Mouse (Mus musculus): ENCODE measurements around the gene Hist1h2ak.
A peak's percentile ranks its signal among the peaks of the same experiment; 100 is the strongest.
"Not testable (repeated sequence)": the region's sequence is repeated elsewhere in the genome, so short reads cannot be mapped to it uniquely, and the experiment has no call there.

The Hist1h2ak gene

DNA sequence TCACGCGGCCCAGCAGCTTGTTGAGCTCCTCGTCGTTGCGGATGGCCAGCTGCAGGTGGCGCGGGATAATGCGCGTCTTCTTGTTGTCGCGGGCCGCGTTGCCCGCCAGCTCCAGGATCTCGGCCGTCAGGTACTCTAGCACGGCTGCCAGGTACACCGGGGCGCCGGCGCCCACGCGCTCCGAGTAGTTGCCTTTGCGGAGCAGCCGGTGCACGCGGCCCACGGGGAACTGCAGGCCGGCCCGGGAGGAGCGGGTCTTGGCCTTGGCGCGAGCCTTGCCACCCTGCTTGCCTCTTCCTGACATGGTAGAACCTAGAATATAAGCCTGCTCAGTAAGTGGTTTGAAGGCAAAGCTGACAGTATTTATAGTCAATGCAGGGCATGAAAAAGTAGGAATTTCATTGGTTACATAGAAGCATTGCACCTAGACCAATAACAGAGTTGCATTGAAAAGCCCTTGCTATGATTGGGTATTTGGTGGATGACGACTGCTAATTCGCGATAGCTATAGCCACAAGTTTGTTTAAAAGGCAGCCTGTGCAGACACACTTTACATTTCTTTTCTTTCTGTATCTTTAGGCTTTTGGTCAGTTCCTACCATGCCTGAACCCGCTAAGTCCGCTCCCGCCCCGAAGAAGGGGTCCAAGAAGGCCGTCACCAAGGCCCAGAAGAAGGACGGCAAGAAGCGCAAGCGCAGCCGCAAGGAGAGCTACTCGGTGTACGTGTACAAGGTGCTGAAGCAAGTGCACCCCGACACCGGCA lies at the start of gene Hist1h2ak, which contains the start of gene Hist1h2bn:
Gene Hist1h2ak, minus strand, starts transcription at position 304 of the 762 bp plus-strand sequence.
Gene Hist1h2bn, plus strand, starts transcription at position 600 of the 762 bp plus-strand sequence.
- peak; percentile 45 to 46 for DNase-seq

DNA sequence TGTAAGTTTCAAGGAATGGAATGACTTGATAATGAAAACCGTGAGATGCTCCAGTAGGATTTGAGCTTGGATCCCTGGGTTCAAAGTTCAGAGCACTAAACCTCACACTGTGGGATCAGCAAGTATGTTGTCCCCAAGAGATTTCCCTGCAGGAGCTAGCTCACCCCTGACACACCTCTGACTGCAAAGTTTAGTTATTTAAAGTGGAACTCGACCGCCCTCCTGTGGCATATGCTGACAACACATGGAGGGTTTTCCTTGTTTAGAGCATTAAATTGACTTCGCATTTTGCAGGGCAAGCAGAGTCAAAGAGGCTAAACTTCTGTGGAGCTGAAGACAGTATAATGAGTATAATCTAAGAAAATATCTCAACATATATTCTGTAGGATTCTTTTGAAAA lies 49.4 kb upstream of the Hist1h2ak start:
- DNase-seq: not testable (repeated sequence)

DNA sequence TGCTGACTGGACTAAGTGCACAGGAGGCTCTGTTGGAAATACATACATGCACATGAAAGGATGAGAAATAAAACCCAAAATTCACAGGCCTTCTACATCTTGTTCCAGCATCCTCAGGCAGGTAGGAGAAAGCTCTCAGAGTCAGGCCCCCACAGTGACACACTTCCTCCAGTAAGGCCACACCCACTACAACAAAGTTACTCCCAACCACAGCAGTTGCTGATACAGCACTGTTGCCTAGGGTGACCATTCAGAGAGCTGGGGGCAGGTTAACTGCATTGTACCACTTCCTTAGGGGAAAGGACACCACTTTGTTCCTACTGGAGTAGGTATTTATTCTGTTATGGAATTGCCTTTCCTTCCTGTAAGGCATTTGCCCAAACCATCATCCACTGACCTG lies 43.5 kb upstream of the Hist1h2ak start:
- not testable (repeated sequence) for DNase-seq

DNA sequence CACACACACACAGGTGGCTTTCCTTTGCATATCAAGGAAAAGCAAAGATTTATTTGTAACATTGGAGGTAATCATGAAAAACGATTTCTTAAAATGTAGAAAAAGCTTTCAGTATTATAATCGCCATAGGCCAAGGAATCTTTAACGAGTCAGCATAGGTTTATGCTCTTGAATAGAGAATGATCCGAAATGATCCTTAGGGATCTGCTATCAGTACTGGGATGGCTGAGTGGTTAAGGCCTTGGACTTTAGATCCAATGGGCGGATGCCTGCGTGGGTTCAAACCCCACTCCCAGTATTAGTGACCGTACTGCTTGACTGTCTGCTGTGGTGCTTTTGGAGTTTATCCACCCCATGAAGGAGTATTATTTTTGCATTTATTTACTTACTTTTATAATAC lies 42.0 kb upstream of the Hist1h2ak start:
- DNase-seq: no peak

DNA sequence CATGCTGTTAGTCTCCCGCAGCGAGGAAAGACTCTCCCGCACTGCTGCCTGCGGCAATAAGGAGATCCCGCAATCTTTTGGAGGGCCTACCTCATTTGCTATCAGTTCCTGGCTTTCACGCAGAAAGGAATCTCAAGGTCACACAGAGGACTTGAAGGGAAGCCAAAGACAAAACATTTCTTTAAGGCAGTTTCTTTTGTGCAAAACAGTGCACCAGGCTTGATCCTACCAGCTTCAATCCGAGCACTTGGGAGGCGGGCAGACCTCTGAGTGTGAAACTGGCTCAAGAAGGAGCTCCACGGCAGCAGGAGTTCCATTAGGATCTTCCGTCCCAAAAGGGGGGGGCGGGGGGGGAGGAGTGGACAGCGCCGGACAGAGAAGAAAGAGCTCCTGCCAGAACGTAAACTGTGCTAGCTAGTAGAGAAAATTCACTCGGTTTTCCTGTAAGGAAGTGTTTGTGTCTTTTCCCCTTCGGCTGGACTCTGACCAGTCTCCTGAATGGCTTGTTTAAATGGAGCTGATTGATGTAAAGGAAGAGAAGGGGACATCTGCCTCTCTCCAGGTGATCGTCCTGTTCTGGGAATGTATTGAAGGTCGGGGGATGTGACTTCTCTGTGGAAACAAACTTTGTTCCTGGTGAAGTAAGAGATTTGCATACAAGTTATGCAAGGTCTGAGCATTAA lies 37.1 kb upstream of the Hist1h2ak start:
- no peak for DNase-seq

DNA sequence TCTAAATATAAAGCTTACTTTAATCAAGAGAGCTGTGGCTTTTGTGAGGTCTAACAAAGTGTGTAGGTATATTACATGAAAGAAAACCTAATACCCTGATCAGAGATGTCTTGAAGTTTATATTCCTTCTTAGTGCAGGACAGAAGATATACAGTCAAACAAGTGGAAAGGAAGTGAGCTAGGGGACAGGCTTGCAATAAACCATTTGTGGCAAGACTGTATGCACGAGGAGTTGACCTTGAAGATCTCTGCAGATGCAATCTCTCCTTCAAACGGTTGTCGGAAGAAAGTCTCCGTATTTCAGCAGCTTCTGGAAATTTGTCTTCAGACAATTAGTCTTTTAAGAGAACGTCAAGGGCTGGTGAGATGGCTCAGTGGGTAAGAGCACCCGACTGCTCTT lies 36.3 kb upstream of the Hist1h2ak start:
- no peak for DNase-seq

DNA sequence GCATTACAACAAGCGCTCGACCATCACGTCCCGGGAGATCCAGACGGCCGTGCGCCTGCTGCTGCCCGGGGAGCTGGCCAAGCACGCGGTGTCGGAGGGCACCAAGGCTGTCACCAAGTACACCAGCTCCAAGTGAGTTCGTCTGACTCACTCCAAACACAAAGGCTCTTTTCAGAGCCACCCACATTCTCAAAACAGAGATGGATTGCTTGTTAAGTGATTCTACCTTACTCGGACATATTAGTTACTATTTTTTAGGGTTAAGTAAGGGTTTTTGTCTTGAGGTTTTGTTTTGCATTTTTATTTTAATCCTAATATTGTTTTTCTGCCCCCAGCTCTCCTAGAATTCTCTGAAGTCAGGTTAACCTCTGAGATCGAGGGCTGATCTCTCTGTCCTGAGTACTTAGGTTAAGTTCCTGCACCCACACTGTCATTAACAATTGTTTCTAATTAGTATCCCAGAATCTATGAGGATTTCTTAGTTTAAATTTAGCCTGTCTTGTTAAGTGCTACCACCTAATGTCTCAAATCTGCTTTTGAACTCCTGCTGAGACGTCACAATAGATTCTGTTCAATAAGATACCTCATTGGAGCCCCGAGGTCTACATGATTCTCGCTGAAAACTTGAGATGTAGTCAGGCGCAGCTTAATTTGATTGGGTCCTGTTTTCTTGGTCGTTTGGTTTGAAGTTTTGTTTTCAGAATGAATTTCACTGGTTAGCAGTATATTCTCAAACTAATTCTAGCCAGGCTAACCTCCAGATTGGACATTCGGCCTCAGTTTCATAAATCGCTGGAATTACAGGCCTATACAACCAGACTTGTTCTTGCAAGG lies 34.4 kb upstream of the Hist1h2ak start:
- DNase-seq: no peak

DNA sequence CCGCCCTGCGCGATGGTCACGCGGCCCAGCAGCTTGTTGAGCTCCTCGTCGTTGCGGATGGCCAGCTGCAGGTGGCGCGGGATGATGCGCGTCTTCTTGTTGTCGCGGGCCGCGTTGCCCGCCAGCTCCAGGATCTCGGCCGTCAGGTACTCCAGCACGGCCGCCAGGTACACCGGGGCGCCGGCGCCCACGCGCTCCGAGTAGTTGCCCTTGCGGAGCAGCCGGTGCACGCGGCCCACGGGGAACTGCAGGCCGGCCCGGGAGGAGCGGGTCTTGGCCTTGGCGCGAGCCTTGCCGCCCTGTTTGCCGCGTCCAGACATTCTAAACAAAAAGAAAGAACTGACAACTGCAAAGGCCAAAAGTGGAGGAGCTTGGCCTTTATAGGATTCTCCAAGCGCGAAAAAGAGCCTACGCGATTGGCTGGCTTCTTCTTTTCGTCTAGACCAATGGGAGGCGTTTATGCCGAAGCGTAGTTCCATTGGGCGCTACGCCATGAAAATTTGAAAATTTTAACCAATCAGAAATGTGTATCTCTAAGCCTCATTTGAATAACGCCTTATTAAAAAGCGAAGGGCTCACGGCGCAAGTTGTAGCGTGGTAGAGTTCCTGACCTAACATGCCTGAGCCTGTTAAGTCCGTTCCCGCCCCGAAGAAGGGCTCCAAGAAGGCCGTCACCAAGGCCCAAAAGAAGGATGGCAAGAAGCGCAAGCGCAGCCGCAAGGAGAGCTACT lies 33.4 kb upstream of the Hist1h2ak start, which contains the start of the genes Hist1h2an and Hist1h2bp:
Gene Hist1h2an, minus strand, starts transcription at position 320 of the 731 bp plus-strand sequence.
Gene Hist1h2bp, plus strand, starts transcription at position 563 of the 731 bp plus-strand sequence.
- peak; percentile 64 to 65 for DNase-seq

DNA sequence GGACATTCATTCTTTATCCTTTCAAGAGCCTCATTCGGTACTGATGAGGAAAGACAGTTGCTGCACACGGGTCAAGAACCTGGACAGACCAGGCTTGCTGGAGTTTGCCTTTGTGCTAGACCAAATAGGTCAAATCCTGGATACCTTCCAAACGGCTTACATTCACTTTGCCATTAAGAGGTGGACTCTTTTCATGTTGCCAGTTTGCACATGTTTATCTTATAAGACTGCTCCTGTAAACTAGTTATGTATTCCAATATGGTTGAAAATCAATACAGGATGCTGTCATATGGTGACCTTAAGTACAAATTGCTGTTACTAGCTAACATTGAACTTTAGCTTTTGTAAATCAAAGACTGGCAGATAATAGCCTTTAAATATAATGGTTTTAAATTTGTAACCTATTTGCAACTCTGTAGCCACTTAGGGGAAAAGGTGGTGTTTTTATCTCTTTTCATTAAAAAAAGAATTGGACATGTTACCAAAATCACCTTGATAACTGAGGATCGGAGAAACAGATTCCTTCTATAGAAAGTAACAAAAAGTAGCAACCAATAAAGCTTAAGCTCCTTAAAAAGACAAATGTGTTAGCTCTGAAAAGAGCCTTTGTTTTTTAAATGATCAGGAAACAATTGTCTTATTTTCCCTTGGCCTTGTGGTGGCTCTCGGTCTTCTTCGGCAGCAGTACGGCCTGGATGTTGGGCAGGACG lies 32.7 kb upstream of the Hist1h2ak start:
- no peak for DNase-seq

DNA sequence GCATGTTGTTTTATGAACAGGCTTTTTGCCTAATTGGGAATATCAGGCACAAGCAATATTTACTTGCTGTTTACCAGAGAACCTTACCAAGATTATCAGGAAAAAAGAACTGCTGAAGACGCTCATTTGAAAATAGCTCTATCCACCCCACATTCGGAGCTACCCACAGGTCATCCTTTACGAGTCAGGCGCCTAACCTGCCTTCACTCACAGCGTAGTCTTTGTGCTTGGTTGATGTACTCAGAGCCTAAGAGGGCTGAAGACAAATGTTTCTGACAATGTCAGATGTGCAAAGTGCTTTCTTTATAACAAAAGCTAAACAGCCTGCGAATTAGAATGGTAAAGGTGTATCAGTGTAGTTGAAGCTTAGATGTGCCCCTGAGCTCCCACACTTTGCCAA lies 30.7 kb upstream of the Hist1h2ak start:
- no peak for DNase-seq

DNA sequence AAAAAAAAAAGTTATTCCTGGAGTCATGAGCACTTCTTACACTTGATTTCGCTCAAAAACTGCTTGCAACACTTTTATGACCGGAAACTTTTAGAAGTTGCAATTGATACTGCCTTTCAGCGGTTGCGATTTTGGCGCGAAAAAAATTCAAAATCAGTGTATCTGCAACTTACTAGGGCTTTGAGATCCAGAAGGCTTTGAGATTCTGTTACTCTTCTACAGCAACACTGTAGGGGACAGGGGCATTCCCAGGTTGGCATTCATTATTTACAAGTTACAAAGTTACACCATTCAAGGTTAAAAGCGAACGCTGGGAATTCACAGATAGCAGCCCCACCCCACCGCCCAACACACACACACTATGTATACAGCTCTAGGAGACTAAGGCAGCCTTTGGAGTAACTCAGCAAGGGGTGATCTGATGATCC lies 30.1 kb upstream of the Hist1h2ak start:
- DNase-seq: no peak

DNA sequence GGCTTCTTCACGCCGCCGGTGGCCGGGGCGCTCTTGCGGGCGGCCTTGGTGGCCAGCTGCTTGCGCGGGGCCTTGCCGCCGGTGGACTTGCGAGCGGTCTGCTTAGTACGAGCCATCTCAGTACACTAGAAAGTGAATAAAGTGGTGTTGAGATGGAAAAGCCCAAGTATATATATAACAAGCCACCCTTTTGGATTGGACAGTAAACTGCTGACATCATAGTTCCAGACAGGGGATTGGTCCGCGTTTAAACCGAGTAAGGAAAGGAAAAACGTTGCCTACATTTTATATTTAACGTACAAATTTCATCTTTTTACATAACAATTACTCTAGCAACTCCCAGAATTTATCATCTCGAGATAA lies 29.6 kb upstream of the Hist1h2ak start, which contains the start of gene Hist1h3i:
Gene Hist1h3i, minus strand, starts transcription at position 116 of the 363 bp plus-strand sequence.
- DNase-seq: peak; percentile 24 to 38

DNA sequence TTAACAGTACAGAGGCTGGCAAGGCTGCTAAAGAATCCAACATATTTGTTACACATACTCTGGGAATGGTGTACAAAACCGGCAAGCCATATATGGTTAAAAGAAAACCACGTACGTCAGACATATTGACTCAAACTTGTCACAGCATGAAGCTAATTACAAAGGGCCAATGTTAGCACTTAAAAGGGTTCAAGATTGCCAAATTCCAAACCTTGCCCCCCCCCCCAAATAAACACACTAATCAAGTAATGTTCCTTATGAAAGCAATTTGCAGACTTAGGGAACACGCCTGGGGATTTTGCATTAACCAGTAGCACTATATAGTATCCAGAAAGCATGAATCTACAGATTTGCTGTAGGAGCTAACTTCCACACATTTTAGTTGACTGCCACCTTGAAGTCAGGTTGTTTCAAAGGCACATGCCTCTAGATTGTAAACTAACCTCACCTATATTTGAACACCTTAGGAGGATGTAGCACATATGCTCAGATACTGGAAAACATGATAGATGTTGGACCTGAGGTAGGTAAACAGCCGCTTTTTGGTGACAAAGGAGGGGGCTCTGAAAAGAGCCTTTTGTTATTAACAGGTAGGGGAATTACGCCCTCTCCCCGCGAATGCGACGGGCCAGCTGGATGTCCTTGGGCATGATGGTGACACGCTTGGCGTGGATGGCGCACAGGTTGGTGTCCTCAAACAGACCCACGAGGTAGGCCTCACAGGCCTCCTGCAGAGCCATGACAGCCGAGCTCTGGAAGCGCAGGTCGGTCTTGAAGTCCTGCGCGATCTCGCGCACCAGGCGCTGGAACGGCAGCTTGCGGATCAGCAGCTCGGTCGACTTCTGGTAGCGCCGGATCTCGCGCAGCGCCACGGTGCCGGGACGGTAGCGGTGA lies 29.0 kb upstream of the Hist1h2ak start:
- DNase-seq: peak; percentile 17 to 22

DNA sequence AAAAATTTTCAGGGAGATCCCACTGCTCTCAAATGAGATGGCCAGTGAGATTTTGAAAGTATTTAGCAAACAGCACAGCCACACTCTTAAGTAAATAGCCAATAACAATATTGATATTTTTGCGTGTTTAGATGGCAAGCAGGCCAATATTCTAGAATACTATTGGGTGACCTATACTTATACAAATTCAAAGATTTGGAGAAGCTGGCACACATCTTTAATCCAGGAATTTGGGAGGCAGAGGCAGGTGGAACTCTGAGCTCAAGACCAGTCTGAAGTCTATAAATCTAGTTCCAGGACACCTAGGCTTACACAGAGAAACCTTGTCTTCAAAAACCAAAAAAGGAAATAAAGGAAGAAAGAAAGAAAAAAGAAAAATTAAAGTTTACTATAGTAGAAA lies 28.0 kb upstream of the Hist1h2ak start:
- no peak for DNase-seq

DNA sequence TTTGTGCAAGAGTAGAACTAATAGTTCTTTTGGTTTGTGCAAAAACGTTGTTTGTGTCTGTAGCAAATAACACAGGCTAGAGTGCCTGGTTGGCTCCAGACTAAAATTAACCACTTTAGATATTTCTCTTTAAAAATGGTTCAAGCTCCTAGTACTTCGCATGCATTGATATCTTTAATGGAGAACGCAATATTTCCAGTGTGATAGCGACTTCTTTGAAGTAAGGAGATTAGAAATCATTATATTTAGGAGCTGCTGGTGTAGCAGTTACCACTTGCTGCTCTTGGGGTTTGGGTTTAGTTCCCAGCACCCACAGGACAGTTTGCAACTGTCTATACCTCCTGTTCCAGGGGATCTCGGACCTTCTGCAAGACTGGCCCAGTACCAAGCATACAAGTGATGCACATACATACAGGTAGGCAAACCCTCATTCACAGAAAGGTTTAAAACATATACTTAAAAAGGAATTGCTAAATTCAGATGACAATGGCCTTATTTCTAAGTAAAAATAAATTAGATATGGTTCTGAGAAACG lies 27.5 kb upstream of the Hist1h2ak start:
- DNase-seq: no peak

DNA sequence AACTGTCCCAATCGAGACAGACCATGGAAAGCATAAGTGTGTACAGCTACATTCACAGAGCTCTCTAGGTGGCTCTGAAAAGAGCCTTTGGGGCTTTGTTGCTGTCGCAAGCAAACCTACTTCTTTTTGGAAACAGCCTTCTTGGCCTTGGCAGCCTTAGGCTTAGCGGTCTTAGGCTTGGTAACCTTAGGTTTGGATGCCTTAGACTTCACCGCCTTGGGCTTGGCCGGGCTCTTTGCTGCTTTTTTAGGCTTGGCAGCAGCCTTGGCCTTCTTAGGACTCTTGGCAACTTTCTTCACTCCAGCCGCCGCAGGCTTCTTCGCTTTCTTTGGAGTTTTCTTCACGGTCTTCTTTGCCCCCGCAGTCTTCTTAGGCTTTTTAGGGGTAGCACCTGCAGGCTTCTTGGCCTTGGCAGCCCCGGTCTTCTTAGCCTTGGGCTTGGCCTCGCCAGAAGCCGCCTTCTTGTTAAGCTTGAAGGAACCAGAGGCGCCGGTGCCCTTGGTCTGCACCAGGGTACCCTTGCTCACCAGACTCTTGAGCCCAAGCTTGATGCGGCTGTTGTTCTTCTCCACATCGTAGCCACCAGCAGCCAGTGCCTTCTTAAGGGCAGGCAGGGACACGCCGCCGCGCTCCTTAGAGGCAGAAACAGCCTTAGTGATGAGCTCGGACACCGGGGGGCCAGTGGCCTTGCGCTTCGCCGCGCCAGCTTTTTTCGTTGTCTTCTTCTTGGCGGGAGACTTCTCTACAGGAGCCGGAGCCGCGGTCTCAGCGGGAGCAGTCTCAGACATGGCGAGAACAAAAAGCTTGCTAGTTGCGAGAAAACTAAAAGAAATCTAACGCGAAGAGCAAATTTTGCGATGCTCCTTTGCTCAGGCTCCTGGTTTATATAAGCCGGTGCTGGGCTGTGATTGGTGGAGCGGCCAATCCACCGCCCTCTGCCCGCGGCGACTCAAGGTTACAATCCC lies 26.4 kb upstream of the Hist1h2ak start, which contains the start of gene Hist1h1b:
Gene Hist1h1b, minus strand, starts transcription at position 859 of the 965 bp plus-strand sequence.
- peak; percentile 37 to 42 for DNase-seq

DNA sequence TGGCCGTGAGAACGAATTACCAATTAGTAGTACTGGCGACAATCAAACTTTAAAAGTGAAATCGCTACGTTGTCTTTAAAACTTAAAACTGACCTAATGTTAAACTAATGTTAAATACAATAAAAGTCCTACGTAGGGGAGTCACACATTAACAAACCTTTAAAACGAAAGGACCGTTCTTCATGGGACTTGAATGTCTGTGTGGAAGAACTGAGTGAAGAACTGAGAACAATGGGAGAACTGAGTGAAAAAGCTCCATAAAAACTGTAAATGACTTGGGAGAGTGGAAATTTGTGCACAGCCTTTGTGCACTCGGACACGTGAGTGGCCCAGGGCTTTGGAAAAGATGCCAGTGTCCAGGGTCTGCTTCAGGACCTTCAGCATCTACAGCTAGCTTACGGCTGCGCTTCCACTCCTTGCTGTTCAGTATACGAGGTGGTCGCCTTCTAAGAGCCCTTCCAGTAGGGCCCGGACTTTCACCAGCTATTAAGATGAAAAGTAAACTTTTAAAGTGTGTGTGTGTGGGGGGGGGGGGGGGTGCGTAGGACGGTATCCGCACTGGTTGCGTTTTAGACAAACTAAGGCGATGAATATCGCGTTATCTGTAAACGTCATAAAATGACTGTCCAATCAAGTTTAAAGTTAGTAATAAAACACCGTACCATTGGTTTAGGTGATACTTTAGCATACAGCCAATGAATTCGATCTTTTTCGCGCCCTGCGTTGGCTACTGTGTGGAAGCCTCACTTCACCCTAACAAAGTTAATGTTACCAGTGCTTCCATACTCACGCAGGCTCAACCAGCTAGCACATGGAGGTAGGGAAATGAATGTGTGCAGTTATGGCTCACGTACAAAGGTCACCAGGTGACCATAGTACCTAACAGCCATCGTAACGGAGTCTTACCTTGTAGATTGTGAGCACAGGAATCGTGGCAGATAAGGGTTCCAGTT lies 25.5 kb upstream of the Hist1h2ak start:
- peak; percentile 43 to 48 for DNase-seq

DNA sequence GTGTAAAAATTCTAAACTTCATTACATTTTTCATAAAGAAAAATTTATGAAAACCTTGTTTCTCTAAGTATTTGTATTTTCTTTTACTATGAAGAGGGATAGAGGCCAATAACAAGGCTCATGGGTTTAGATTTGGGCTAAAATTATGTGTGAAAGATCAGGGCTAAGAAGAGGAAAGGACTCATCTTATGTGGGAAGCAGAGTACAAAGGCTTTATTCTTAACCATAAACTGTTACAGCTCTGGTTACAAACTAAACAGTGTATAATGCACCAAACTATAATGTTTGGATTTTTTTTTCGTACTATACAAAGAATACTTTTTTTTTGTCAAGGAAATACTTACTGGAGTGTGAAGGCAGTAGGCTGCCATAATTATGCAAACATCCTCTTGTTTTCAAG lies 2.1 kb upstream of the Hist1h2ak start:
- DNase-seq: no peak
